Mouse (Mus musculus): ENCODE measurements around the gene Olfr1261. TPM values are rescaled to one million over a fixed set of nuclear protein-coding genes. Genes with fewer than 3 reads are reported as not detected.

Gene Olfr1261
- total RNA-seq (2021): not detected
- long read RNA-seq, experiment 1: 0 reads
- long read RNA-seq, experiment 2: 0 reads

- DNase-seq: no peak
Observed at GRCm38 (mm10) chr2:89990921-89991320, at the start of gene Olfr1261. Olfr1261 (plus strand) TSS chr2:89991221.

GRCm38 (mm10) chr2:89948564-89948963 is 42.5 kb upstream of the Olfr1261 start, which contains the start of gene Olfr1259:
Olfr1259 (minus strand) TSS chr2:89948664.
- no peak for DNase-seq

GRCm38 (mm10) chr2:89974184-89974583 is 16.8 kb upstream of the Olfr1261 start, which contains the start of gene Olfr1260:
Olfr1260 (plus strand) TSS chr2:89974340.
- no peak for DNase-seq

- DNase-seq: no peak
Observed at GRCm38 (mm10) chr2:89977709-89978108, 13.3 kb upstream of the Olfr1261 start.

GRCm38 (mm10) chr2:89999845-90000244 is 8.8 kb downstream of the Olfr1261 start, which contains the start of gene Olfr1262:
Olfr1262 (plus strand) TSS chr2:90000145.
- no peak for DNase-seq

- no peak for DNase-seq
Observed at GRCm38 (mm10) chr2:90011831-90012230, 20.8 kb downstream of the Olfr1261 start, which contains the start of gene Olfr1263. Olfr1263 (plus strand) TSS chr2:90012131.

GRCm38 (mm10) chr2:90025477-90025876 is 34.5 kb downstream of the Olfr1261 start, which contains the start of gene Olfr1264:
Olfr1264 (minus strand) TSS chr2:90025577.
- no peak for DNase-seq

GRCm38 (mm10) chr2:90035037-90035436 is 44.0 kb downstream of the Olfr1261 start, which contains the start of gene Olfr1265:
Olfr1265 (plus strand) TSS chr2:90035337.
- no peak for DNase-seq

Other genes with a start within 250 kb of the Olfr1261 start
- not detected for gene Olfr1253, start 234.1 kb upstream of the Olfr1261 start, total RNA-seq (2021)
- gene Olfr1254, start 197.6 kb upstream of the Olfr1261 start, total RNA-seq (2021): not detected
- not detected for gene Olfr1255, start 179.2 kb upstream of the Olfr1261 start, total RNA-seq (2021)
- gene Olfr1256, start 149.7 kb upstream of the Olfr1261 start, total RNA-seq (2021): not detected
- gene Olfr48, start 143.0 kb upstream of the Olfr1261 start, total RNA-seq (2021): not detected
- gene Olfr1257, start 112.8 kb upstream of the Olfr1261 start, total RNA-seq (2021): not detected
- gene Olfr1258, start 63.9 kb upstream of the Olfr1261 start, total RNA-seq (2021): not detected
- gene Olfr1259, start 42.6 kb upstream of the Olfr1261 start, total RNA-seq (2021): not detected
- not detected for gene Olfr1260, start 16.9 kb upstream of the Olfr1261 start, total RNA-seq (2021)
- not detected for gene Olfr1262, start 8.9 kb downstream of the Olfr1261 start, total RNA-seq (2021)
- not detected for gene Olfr1263, start 20.9 kb downstream of the Olfr1261 start, total RNA-seq (2021)
- gene Olfr1264, start 34.4 kb downstream of the Olfr1261 start, total RNA-seq (2021): not detected
- not detected for gene Olfr1265, start 44.1 kb downstream of the Olfr1261 start, total RNA-seq (2021)
- gene Olfr140, start 72.4 kb downstream of the Olfr1261 start, total RNA-seq (2021): not detected
- gene Olfr1269, start 130.2 kb downstream of the Olfr1261 start, total RNA-seq (2021): not detected
- not detected for gene Olfr32, start 151.1 kb downstream of the Olfr1261 start, total RNA-seq (2021)
- not detected for gene Olfr1270, start 161.9 kb downstream of the Olfr1261 start, total RNA-seq (2021)
- gene Olfr1506, start 233.3 kb downstream of the Olfr1261 start, total RNA-seq (2021): not detected

Data from heart, adult 18-20 months (tissue).